Mouse (Mus musculus): Measurements from ENCODE around the gene Cyp24a1. TPM values are rescaled to one million over a fixed set of nuclear protein-coding genes. Genes with fewer than 3 reads are reported as not detected.
A peak's percentile ranks its signal among the peaks of the same experiment; 100 is the strongest.

Cyp24a1 gene
- total RNA-seq, 2 experiments from 2014 or later, result not detected

GRCm38 (mm10) chr2:170450933-170451332 lies 46.0 kb downstream of the Cyp24a1 start:
- peak; percentile 68 to 75 for DNase-seq (ENCODE audit: low spot score in 2 of 2)
- intact Hi-C loops (cut with DNase I), result loop anchor here (1.0 kb wide), 1 partner anchor 56 kb away; no protein-coding TSS in a partner anchor

GRCm38 (mm10) chr2:170447651-170448050 lies 49.3 kb downstream of the Cyp24a1 start:
- intact Hi-C loops (cut with DNase I), result no loop called here
- DNase-seq (ENCODE audit: low spot score in 2 of 2), result peak in 1 of 2 experiments; percentile 15

DNA sequence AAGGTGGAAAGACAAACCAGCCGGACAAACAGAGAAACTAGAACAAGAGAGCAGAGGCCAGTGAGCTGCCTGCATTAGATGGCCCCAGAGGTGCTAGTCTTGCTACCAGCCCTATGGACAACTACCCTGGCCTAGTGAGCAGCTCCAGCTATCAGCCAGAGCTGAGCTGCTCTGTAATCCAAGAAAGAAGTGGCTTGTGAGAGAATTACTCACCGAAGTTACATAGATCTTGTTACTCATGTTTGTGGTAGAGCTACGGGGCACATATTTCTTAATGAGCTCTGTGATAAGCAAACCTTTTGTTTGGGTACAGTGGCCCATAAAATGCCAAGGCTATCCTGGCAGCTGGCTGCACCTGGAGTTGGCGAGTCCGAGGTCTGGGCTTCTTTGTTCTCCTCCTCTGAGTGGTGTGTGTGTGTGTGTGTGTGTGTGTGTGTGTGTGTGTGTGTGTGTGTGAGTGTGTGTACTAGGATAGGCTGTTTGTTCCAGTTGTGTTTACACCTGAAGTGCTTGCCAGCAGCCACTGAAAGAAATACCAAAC lies 50.0 kb downstream of the Cyp24a1 start:
- DNase-seq (ENCODE audit: low spot score in 2 of 2), result no peak
- intact Hi-C loops (cut with DNase I), result no loop called here

GRCm38 (mm10) chr2:170445861-170446260 lies 51.1 kb downstream of the Cyp24a1 start:
- no peak for DNase-seq (ENCODE audit: low spot score in 2 of 2)
- intact Hi-C loops (cut with DNase I), result no loop called here

GRCm38 (mm10) chr2:170442535-170442934 lies 54.4 kb downstream of the Cyp24a1 start:
- intact Hi-C loops (cut with DNase I), result no loop called here
- peak; percentile 52 to 70 for DNase-seq (ENCODE audit: low spot score in 2 of 2)

DNA sequence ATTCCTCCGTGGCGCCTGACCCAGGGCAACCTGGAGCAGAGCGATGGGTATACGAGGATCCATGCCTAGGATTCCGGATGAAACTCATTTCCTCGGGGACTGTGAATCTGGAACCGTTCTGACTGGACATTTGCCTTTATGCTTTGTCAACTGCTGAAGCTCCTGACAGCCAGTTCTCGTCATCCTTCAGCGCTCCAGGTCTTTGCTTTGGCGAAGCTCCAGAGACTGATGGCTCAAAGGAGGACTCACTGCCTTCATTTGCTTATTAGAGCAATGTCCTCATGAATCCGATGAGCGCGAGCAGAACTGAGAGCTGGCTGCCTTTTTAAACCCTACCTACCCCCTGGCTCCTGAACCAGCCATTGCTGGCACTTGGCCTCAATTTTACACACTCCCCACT lies 58.2 kb downstream of the Cyp24a1 start:
- intact Hi-C loops (cut with DNase I), result no loop called here
- no peak for DNase-seq (ENCODE audit: low spot score in 2 of 2)

- intact Hi-C loops (cut with DNase I), result no loop called here
- no peak for DNase-seq (ENCODE audit: low spot score in 2 of 2)
Observed at GRCm38 (mm10) chr2:170436204-170436603, 60.7 kb downstream of the Cyp24a1 start.

Other genes starting within 250 kb of the Cyp24a1 start
- gene Bcas1, start 69.3 kb downstream of the Cyp24a1 start, total RNA-seq (2021), result 10 to 100 TPM; 53.7 to 70.4 TPM
- 10 to 100 TPM; 29.6 to 34.2 TPM for gene Pfdn4, start 717 bp downstream of the Cyp24a1 start, total RNA-seq (2021)
- gene 4930470P17Rik, start 104.9 kb upstream of the Cyp24a1 start, total RNA-seq (2021), result not detected
- gene Dok5, start 234.7 kb upstream of the Cyp24a1 start, total RNA-seq (2021), result 10 to 100 TPM; 50.9 to 51.1 TPM